Mouse (Mus musculus) A20 (cell line): ENCODE results near the gene Ptpru.

Experiments used
- DNase-seq: peaks from one replicate; pipeline ENCODE4 v3.0.0-alpha.2; 2011; ENCODE audit warnings: low read depth, low spot score

Ptpru gene

DNA sequence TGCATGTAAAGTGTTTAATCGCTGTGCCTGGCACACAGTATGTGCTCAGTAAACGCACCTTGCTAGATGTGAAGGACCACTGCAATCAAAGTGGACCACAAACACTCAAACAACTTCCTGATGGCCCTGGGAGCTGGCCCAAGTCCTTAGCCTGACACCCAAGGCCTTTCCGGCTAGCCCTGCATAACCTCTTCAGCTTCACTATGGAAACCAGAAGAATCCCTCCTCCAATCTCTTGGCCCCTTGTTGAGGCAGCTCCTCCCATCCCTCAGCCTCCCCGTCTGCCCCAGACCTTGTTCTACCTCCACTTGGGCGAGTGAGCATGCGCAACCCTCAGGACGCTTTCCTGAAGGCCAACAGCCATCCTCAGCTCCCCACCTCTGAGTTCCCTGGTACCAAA lies 51.3 kb downstream of the Ptpru start:
- no peak for DNase-seq

DNA sequence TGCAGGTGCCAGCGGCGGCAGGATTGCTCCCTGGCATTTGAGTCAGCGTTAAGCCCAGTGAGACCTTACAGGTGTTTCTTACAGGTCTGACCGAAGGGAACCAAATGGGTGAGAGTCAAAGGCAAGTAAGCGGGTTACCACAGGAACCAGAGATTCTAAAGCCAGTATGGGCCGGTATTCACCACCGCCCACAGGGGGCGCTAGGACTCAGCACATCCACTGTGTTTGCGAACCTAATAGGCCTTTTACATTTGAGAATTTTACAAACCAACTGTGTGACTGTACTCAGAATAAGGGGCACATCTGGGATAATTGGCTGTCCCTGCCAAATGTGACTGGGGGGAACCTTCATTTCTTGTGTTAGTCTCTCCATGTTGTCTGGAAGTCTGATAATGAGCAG lies 54.1 kb downstream of the Ptpru start:
- DNase-seq, result peak; percentile 65

DNA sequence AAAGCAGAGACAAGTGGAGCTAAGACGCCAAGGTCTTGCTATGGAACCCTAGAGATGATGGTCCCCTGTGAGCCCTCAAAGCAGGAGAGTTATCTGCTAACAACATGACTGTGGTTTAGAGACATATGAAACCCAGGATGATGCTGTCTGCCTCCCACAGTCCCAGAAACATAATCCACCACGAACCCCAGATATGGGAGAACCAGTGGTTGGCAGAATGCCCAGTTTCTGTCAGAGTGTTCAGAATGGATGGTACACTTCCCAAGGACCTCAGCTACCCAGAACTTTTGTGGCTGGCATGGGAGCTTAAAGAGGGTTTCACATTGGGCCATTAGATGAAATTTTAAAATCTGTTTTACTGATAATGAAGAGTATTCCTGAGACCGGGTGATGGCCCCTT lies 57.1 kb downstream of the Ptpru start:
- no peak for DNase-seq

DNA sequence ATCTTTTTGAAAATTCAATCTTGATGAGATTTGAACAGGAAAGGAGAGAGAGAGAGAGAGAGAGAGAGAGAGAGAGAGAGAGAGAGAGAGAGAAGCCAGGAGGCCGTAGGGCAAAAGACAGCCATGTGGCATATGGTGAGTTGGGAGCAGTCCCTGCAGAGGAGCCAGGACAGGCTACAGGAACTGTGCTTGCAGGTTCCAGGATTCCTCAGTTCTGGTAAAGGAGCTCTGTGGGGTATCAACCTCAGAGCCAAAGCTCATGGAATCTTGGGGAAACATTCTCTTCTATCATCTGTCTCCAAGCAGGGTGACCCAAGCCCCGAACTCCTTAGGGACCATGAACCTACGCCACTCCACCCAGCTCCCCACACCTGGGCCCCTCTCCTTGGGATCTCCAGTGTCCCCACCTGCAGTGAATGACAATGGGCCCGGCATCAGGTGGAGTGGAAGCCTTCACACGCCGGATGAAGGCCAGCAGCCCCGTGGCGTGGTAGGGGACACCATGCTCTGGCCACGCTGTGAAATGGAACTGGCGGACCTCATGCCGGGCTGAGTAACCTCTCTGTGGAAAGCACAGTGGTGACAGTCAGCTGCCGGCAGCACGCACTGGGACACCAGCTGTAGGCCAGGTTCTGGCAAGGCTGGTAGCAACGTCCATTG lies 59.3 kb downstream of the Ptpru start:
- no peak for DNase-seq

DNA sequence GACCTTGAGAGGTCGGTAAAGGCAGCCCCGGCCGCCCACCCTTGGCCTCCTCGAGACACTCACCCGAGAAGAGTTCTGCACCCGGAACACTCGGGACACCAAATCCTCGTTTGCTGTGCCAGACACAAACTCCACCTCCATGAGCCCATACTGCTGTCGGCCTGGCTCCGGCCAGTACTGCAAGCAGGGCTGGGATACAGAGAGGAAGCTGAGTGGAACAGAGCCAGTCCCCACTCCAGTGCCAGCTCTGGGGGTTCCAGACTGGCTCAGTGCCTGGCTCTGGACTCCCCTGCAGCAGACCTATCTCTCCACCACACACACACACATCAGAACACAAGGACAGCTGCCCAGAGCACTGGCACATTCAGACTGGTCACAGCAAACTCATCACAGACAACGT lies 66.7 kb downstream of the Ptpru start:
- DNase-seq, result no peak

DNA sequence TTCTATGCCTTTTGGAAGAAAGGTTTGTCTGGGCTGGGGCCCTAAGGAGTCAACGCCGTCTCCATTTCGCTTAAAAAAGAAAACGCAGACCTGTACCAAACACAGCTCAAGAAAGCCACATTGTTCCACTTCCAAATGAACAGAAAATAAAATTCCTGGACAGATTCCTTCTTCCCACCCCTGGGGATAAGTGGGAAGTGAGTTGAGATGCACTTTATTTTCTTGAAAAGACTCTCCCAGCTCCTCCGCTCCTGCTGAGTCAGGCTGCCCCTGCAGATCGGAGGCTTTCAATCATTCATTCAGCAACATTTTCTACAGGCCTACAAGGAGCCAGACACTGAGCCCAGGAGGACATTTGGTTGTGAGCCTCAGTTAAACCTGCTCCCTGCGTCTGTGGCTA lies 74.2 kb downstream of the Ptpru start:
- no peak for DNase-seq

DNA sequence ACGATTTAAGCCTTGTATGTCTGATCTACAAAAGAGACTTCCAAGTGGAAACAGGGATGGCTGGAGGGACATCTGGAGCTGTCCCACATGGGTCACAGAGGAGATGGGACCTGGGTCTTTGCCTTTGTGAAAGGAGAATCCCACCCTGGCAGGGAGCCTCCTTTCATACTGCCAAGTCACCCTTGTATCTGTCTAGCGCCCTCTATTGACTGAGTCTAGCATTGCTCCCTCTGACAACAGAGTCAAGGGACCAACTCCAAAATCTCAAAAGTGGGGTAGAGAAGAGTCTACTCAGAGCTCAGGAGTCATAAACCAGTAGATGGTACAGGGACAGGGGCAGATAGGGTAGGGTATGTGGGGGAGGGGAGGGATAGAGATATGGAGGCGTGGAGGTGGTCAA lies 74.6 kb downstream of the Ptpru start:
- peak; percentile 48 for DNase-seq

DNA sequence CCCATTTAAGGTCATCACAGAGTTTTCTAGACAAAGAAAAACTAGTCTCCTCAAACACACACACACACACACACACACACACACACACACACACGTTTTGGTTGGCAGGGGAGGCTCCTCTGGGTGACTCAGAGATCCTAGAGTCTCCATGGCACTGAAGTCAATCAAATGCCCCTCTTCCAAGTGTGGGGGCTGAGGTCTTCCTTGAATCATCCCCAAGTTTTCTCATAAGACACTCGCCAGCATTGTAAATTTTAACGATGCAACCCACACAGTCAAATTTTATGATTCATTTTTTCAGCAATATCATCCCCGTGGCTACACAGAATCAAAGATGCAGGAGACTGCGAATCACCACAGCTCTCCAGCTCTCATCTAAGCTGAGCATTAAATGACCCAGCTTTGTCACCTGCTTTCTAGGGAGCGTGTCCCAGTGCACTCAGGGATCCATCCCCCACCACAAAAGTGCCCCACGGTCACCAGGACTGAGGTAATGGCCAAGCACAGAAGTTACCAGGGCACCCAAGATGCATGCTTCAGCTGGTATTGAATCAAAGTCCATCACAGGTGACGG lies 75.8 kb downstream of the Ptpru start:
- DNase-seq, result no peak

DNA sequence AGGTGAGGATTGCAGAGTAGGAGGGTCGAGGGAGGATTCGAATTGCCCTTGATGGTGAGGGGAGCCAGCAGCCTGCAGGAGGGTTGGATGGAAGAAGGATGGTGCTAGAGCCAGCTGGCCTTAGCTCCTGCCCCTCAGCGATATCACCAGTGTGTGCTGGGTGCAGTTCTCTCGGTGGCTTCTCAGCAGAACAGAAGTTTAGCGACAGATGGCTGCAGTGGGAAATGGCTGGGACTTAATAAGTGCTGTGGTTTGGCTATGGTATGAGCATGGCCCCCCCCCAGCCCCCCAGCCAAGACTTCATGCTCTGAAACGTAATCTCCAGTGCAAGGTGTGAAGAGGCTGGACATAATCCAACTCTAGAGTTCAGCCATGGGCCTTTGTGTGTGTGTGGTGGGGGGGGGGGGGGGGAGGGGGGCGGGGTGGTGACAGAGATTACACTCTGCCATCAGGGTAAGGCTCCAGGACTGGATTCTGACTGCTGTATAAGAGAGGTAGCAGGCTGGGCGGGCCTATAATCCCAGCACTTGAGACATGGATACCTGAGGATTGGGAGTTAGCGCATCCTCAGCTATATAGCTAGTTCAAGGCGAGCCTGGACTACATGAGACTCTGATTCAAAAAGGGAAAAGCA lies 85.8 kb downstream of the Ptpru start:
- no peak for DNase-seq

DNA sequence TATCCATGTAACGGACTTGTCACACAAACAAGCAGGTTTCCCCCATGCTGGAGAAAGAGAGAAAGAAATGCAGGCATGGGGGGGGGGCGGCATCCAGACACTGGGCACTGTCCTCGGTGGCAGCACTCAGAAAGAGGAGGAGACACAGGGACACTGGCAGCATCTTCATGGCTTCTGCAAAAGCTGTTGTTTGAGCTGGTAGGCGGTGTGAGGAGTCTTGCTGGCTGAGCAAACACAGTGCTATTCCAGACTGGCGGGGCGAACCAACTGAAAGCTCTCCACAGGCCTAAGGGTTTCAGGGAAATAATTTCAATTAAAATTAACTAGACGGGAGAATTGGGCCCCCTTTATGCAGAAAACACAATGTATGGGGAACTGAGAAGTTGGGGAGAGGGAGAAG lies 86.5 kb downstream of the Ptpru start:
- no peak for DNase-seq

DNA sequence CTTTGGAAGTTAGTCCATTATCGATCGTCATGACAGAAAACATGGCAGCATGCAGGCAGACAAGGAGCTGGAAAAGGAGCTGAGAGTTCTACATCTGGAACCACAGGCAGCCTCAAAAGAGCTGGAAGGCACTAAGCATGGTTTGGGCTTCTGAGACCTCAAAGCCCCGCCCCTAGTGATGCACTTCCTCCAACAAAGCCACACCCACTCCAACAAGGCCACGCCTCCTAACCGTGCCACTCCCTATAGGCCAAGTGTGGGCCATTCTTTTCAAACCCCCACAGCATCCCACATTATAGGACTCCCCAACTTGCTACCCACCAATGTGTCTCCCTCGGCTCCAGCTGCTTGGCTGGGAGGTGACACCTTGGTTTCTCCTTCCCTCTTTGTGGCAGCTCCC lies 88.3 kb downstream of the Ptpru start:
- DNase-seq, result peak; percentile 26

DNA sequence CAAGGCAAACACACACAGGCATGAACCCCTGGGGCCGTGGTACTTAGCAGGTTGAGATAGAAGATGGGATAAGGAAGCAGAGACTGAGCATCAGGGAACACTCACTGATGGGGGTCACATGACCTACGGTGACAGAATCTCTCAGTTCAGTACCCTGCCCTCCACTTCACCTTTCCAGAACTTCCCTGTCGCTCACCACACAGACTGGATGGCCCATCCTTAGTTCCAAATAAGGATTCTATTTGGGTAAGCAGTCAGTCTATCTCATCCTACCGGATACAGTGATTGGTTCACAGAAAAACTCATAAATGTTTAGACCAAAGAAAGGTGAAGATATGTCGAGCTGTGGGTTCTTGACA lies 93.4 kb downstream of the Ptpru start:
- no peak for DNase-seq

DNA sequence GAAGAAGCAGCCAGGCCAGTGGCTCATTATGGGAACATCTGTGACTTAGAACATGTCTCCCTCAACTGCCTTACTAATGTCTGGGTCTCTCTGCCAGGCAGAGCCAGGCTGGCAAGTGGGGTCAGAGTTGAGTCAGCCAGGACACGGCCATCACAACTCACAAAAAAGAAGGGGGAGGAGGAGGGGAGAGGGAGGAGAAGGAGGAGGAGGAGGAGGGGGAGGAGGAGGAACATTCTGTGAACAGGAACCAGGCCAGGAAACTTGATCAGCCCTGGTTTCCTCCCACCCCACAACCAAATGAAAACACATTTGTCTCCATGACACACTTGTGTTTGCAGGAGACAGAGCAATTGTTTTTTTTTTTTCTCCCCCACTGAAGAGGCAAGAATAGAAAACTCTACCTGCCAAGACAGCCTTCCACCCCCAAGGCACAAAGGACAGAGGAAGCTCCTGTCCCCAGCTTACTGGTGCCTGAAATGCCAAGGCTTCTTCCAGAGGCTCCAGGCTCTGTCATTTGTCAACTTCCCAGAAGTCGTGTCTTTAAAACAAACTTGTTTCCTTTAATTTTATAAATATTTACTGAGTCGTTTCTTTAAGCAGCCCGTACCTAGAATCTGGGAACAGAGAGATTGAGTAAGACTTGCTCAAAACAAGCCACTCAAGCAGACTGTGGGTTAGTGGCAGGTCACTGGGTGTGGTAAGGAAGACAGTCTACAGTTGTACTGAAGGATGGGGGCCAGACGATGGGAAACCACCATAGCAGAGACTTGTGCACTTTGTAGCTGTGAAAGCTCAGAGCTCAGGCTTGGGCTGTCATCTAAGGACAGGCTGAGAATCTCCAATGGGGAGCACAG lies 94.0 kb downstream of the Ptpru start:
- no peak for DNase-seq

DNA sequence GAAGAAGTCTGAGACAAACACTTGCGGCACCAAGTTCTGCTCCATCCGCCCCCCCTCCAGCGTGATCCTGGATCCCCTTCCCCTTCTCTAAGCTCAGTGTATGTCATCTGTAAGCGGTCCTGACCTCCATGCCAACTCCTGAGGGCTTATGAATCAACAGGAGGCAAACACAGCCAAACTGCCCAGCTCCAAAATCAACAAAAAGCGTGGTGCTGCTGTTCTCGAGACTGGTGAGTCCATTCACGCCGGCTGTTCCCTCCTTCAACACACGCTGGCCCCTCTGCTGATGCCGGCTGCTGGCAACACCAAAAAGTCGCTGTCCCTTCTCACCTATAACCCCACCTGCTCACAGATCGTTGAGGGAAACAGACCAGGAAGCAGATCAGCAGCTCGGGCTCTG lies 95.1 kb downstream of the Ptpru start:
- DNase-seq, result no peak

DNA sequence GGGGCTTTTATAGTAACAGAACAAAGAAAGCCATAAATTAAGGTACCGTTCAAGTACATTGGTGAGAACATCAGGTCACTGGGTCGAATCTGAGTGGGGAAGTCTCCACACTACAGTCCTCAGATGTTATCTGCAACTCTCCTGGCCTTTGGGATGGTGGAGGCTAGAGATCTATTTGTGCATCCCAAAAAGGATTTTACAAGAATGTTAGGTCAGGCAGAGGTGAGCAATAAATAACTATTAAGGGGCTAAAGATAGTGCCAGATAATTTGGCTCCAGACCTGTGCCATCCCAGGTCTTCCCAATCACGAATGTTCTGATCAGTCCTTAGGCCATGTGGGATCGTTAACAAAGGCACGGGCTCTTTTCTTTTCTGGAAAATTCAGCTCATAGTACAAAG lies 97.5 kb downstream of the Ptpru start:
- no peak for DNase-seq

DNA sequence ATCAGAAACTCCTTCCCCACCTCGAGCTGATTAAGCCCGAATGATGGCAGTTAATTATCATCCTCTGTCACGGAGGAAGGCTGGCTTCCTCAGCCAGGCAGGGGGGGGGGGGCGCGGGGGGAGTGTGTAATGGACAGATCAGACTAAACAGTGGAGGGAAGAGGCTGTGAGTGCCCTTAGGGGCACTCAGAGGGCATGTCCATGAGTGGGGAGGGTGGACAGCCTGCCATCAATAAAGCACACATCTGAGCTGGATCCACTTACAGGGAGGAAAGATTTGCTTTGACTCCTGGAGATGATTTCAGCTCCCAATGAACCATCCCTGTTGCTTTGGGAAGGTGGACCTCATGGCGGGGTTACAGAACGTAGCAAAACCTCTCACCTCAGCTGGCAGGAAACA lies 109.5 kb downstream of the Ptpru start:
- DNase-seq, result no peak

DNA sequence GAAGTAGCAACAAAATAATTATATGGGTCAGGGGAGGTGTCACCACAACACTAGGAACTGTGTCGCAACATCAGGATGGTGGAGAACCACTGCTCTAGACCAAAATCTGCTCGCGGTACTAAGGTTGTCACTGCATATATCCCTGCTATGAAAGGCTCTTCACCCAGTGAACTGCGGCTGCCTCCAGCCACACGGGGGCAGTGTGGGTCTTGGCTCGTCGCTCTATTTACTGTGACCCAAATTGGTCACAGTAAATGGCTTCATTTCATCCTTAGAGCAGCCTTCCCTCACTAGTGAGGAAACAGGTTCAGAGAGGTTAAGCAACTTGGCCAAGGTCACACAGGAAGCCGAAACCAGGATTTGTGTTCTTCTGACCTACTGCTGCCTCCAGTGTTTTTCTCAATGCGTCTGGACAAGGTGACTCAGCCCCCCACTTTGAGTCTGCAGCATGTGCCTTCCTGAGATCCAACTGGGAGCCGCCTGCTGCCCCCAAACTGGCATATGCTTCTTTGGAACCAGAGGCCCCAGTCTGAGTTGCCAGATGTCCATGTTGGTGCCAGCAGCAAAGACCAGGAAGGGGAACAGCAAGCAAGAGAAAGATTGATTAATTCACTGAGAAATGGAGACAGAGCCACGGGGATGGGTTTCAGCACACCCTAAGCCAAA lies 114.5 kb downstream of the Ptpru start:
- peak; percentile 64 for DNase-seq

DNA sequence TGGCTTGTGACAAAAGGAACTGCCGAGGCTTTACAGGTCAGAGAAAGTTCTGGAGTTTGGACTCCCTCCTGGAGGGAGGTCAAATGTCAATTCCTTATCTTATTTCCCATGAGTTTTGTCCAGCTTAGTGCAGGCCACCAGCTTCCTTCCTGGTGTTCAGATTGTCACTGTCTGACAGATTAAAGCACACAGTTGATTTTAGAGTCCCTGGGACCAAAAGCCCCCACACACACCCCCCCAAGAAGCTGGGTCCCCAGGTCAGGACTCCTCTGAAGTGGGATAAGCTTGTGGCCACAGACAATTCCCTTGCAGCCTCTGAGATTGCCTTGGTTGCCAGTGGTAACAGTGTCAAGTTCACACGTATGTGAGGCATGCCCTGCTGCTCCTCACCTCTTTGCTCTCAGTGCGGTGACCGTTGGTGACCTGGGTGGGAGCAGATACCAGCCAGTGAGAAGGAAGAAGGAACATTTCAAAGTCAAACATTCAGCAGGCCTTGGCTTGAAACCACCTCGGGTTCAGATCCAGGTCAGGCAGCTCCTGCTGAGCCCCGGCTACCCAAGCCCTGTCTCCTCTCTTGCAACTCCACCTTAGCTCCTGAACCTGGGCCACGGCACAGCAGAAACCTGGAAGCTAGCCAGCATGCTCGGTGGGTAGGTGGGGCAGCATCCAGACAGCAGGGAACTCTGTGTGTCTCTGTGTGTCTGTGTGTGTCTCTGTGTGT lies 115.8 kb downstream of the Ptpru start:
- DNase-seq, result no peak

DNA sequence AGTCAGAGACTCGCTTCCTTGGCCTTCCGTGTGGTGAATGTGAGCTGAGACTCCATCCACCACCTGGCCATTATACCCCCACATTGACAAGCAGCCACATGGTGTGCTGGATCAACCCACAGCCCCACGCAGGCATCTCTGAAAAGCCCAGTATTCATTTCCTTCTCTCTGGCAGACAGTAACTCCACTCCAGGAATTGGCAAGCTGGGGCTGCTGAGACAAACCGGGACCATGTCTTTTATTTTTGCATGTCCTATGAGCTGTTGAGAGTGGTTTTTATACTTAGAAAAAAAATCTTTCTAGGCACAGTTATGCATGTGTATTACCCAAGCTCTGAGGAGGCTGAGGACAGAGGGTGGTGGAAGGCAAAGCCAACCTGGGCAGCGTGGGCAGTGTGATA lies 118.9 kb downstream of the Ptpru start:
- no peak for DNase-seq
